Mouse (Mus musculus) cerebellum, postnatal 10 days (tissue): ENCODE data around the gene Srpx2.

Source experiments
- DNase-seq, 2 experiments: peaks; one replicate each; pipeline ENCODE4 v3.0.0; 2021; ENCODE audit warnings: mixed read lengths in 2 of 2

Gene Srpx2

DNA sequence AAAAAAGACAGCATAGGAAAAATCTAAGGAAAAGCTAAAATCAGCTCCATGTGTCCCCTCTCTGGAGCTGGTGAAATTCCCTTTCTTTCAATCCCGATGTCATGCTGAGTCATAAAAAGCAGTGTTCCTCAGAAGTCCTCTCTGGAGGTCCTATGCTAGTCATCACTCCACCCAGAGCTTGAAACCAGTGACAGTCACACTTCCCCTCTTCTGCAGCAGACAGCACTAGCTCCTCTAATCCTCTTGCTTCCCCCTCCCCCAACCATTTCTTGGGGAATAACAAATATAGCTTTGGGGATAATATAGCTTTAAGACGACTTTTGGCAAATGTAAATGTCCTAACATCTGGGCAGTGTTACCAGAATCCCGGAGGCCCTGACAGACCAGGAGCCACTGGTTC, at the start of gene Srpx2:
Gene Srpx2 (plus strand): TSS at position 166 of the 400 bp plus-strand sequence.
- no peak for DNase-seq

GRCm38 (mm10) chrX:133869743-133870142, 38.5 kb upstream of the Srpx2 start:
- DNase-seq: no peak

DNA sequence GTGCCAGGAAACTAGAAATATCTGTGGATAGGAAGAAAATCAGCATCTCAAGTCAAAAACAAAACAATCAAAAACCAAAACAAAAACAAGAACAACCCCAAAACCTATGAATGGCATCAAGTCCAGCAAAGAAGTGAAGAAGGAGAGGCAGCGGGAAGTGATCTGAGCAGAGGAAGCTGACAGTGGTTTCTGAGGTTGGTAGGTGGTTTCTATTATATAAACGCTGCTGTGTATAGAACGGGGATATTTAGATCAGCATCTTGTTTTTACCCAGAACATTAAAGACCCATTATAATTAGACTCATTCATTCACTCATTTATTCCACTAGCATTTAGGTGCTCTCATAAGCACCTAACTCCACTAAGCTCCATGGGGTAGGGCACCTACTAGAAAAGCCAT, 20.9 kb upstream of the Srpx2 start:
- DNase-seq: no peak

DNA sequence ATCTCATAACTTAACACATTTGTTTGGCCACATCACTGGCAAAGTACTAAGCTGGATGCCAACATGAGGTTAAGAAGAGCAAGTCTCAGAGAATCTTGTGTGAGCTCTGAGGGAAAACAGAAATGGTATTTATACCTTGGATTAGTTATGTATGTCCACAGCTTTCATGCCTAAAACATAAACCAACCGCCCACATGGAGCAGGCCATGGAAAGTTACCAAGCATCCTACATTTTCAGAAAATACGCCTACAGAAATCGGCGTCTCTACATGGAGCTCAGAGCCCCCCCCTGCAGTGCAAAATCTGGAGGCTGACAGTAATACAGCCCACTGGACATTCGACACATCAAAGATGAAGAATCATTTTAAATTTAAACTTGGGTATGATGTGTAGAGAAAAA, 20.1 kb upstream of the Srpx2 start:
- peak in 1 of 2 experiments; percentile 19 for DNase-seq

GRCm38 (mm10) chrX:133898014-133898542, 10.1 kb upstream of the Srpx2 start, which contains the start of gene Tspan6:
TSS of gene Tspan6 (minus strand) at chrX:133898429.
- DNase-seq: peak; percentile 84 to 92

DNA sequence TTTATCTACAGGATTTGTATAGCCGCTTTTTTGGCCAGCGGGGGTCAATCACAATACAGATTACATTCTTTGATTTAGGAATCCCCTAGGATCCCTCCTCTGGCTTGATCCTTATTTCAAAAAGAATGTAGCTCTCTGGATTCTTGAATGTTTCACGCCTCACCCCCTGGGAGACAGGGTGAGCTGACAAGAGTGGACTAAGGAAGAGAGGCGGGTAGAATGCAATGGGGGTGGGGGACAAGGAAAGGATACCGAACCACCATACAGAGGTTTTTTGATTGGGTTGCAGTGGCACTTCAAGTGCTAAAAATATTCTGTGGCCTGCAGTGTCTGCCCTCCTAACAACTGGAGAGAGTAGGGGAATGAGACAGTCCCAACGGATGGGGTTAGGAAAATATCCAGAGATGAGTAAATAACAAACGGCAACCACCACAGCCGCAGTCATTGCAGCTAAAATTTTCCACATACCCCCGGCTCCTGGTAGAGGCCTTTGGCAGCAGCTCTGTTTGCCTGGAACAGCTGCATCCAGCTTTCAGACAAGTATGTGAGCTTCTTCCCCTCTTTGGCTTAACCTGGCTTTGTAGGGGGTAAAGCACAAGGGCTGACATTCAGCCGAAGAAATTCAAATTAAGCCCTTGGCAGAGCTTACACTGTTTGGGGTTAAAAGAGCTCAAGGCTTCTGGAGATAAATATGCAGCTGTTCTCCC, 3.3 kb downstream of the Srpx2 start:
- DNase-seq: no peak

DNA sequence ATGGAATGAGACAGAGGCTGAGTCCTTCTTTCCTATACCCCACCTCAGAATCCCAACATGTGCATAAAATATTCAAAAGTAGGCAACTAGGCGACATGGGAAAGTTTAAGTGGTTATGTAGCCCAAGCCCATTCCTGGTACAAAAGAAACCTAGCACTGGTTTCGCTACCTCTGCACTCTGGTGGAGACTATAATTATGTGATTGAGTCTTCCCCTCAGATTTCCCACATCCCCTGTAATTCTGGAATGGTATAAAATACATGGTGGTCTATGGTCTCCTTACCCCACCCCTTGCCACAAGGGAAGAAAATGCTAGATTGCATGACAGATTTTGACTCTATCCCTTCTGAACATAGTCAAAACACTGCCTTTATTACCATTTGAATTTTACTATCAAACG, 4.8 kb downstream of the Srpx2 start:
- no peak for DNase-seq

DNA sequence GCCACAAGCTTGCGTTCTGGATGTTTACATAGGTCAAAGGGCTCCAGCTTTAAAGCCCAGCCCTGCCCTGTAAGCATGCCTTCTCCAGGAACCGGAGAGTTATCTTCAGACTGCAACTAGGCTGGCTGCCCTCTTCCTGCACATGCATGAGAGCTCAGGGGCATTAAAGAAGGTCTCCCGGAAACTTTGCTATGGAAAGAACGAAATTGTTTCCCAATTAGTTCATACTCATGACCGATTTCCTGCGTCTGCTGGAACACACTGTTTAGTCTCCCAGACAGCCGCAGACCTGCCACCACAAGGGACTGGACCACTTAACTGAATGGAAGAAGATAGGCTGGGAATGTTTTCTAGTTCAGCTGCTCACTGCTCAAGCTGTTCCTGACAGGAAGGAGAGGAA, 6.0 kb downstream of the Srpx2 start:
- DNase-seq: no peak

DNA sequence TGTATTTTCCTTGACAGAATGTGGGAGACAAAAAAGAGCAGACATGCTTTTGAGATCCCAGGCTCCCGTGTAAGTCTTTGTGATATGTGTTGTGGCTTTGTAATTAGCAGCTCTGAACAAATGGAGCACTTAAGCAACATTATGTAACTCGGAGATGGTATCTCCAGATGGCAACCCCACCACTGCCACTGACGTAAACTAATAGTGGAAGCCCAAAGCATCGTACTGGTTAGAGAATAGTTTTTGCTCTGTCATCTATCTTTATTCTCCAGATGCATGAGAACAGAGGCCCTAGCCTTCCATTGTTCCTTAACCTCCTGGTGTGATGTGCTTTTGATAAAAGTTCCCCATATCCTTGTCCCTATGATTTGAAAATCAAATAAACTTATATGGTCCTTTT, 13.0 kb downstream of the Srpx2 start:
- DNase-seq: no peak

GRCm38 (mm10) chrX:133926760-133927159, 18.5 kb downstream of the Srpx2 start:
- no peak for DNase-seq

GRCm38 (mm10) chrX:133931302-133932013, 23.2 kb downstream of the Srpx2 start:
- DNase-seq: peak; percentile 56 to 57

- DNase-seq: no peak
Measured at GRCm38 (mm10) chrX:133936605-133937225, 28.5 kb downstream of the Srpx2 start.

DNA sequence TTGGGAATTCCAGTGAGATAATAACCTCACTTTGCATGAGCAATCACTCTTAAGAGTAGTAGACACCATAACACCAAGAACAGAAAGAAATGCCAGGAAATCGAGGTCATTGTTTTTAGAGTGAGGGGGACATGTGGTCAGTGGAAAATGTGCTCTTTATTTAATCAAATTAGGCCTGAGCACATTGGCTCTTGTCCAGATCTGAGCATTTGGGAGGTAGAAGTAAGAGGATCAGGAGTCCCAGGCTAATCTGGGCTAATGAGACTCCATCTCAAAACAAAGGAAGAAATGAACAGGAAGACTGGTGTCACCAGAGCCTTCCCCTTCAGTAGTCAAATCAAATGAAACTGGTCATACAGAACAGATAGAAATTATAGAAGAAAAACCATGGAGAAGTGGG, 31.3 kb downstream of the Srpx2 start:
- DNase-seq: no peak

GRCm38 (mm10) chrX:133947427-133947826, 39.2 kb downstream of the Srpx2 start:
- peak; percentile 71 to 74 for DNase-seq

- DNase-seq: no peak
Measured at GRCm38 (mm10) chrX:133954661-133955060, 46.4 kb downstream of the Srpx2 start.

GRCm38 (mm10) chrX:133960617-133961016, 52.4 kb downstream of the Srpx2 start:
- no peak for DNase-seq

DNA sequence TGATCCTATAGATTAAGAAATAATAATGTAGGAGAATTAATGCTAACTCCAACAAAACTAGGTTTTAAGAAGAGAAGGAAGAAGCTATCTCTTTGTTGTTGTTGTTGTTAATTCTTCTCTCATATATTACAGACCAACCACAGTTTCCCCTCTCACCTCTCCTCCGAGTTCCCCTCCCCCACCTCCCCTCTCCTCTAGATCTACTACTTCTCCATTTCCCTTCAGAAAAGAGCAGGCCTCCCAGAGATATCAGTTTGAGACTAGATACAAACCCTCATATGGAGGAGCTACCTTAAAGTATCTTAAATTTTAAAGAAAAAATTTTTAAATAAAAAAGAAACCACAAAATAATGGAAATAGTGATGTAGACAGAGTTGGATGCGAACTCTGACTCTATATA, 56.4 kb downstream of the Srpx2 start:
- no peak for DNase-seq

- peak; percentile 3 to 10 for DNase-seq
Measured at GRCm38 (mm10) chrX:133981231-133982002, 73.2 kb downstream of the Srpx2 start, which contains the start of gene Sytl4. TSS of gene Sytl4 (minus strand) at chrX:133981812.
